Mouse (Mus musculus): ENCODE measurements around the gene Adamtsl4. TPM values are rescaled to one million over a fixed set of nuclear protein-coding genes. Genes with fewer than 3 reads are reported as not detected.

Adamtsl4 gene
- 7.9 and 8.1 TPM in 2 replicates for polyA plus RNA-seq (2012; rRNA removed)

DNA sequence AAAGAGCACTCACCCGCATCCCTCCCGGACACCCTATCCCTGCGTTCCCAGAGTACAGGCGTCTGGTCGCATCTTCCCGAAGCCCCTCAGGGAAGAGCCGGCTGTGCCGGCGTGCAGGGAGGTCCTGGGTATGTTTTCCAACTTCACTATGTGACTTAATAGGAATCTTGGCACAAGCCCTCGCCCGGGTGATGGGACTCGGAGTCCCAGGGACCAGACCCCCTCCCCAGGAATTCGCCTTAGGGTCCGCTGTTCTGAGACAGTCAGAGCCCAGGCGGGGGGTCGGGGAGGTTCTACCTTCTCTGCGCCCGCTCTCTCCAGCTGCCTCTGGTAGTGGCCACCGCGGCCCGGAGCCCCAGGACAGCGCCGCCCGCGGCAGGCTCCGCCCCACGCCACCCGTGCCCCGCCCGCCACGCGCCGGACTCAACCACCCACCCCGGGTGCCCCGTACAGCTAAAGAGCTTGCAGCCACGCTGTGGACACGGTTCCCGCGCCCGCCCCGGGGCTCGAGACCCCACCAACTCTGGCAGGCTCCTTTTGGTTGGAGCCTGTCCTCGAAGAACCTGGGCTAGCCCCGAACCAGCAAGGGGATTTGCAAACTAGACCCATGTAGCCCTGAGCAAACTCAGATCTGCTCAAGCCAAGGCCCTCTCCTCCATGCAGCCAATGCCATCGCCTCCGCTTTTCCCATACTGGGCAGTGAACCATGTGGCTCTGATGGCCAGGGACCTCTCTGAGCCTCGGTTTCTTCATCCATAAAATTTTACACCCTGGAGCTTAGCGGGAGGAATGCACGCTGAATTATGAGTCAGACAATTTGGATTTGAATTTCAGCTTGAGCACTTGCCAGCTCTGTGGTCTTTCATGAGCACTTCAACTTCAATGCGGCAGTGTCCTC, at the start of gene Adamtsl4:
Adamtsl4 (minus strand) TSS at position 394 of the 898 bp plus-strand sequence.
- peak in 1 of 2 experiments; percentile 72 for DNase-seq (ENCODE audit: low read depth in 1 of 2, low spot score in 2 of 2)
- Histone ChIP-seq H3K4me3 (ENCODE audit: extremely low read depth, insufficient read depth, insufficient read length) (peak within 1 kb of the TSS; percentile 53; the same call in 1 of the 2 replicates), H3K36me3 (ENCODE audit: control insufficient read depth, insufficient read depth, low read length) (no peaks in the 10 kb centered on the region), H3K27ac (ENCODE audit: insufficient read depth, low read length) (peak within 1 kb of the TSS; percentile 39; the same call in 1 of the 2 replicates), H3K27me3 (ENCODE audit: control insufficient read depth, insufficient read depth, low read length) (no peaks in the 10 kb centered on the region; the same call in 1 of the 2 replicates), H3K4me1 (ENCODE audit: control insufficient read depth, insufficient read depth, insufficient read length) (no peaks in the 10 kb centered on the region; the same call in 1 of the 2 replicates)
- TF ChIP-seq CTCF (IDR thresholded peaks at IDR 0.05; ENCODE audit: extremely low read depth, insufficient read depth, insufficient read length, insufficient replicate concordance) = no peak
- TF ChIP-seq POLR2A (IDR thresholded peaks at IDR 0.05; ENCODE audit: low read depth, low read length) = no peak
- WGBS = 16% methylated on average over 50 of the region's 50 CpGs

DNA sequence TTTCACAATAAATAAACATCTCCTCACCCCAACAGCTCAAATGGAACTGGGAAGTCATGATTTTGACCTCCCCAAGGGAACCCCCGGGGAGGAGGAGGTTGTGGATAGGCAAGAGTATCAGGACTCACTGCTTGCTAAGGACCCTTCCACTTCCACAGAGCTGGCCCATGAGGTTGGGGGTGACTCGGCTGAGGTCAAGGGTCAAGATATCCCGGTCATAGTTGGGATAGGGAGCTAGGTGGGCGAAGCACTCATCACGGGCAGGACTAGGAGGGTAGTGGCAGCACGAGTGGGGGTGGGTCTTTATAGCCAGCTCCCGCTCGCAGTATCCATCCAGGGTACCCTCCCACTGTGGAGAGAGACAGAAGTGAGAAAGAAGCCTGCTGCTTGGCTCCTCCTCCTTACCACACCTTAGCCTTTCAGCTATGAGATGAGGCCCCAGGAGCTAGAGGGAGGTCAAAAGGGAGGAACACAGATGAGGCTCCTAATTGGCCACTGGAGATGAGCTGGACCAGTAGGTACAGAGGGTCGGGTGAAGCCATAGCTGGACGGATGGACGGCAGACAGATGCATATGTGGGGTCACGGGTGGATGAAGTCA, 47.5 kb upstream of the Adamtsl4 start:
- TF ChIP-seq CTCF (IDR thresholded peaks at IDR 0.05; ENCODE audit: extremely low read depth, insufficient read depth, insufficient read length, insufficient replicate concordance) = no peak
- TF ChIP-seq POLR2A (IDR thresholded peaks at IDR 0.05; ENCODE audit: low read depth, low read length) = no peak
- Histone ChIP-seq H3K4me1 (ENCODE audit: control insufficient read depth, insufficient read depth, insufficient read length) (no peaks in the 10 kb centered on the region), H3K27ac (ENCODE audit: insufficient read depth, low read length) (no peak overlapping the region), H3K36me3 (ENCODE audit: control insufficient read depth, insufficient read depth, low read length) (peaks cover 9% of the 10 kb centered on the region), H3K4me3 (ENCODE audit: extremely low read depth, insufficient read depth, insufficient read length) (no peak overlapping the region), H3K27me3 (ENCODE audit: control insufficient read depth, insufficient read depth, low read length) (no peaks in the 10 kb centered on the region)
- 93% methylated on average over 12 of the region's 12 CpGs for WGBS
- DNase-seq (ENCODE audit: low read depth in 1 of 2, low spot score in 2 of 2) = no peak

DNA sequence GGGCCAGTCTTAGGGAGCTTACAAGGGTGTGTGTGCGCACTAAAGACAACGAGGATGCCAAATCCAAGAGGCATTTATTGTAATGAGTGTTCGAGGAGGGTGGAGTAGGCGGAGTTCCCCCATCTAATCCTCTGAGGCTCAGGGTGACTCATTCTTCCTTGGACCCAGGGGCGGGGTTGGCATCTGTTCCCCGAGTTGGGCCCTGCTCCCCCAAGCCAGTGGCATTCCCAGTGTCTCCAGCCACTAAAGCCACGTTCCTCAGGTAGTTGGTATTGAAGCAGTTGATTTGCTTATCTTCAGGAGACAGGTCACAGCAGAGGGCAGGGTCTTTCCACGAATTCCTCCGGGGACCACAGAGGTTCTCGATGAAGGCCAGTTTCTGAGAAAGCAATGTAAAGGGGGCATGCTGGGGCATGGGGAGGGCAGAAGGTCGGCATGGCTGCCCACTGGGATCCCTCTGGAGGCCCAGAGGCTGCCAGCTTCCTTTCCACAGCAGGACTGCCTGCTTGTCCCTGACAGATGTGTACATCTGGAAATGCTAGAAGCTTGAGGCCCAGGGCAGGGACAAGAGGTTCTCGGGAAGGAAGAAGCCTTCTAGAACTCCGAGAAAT, 46.5 kb upstream of the Adamtsl4 start:
- Histone ChIP-seq H3K4me1 (ENCODE audit: control insufficient read depth, insufficient read depth, insufficient read length) (no peaks in the 10 kb centered on the region), H3K4me3 (ENCODE audit: extremely low read depth, insufficient read depth, insufficient read length) (no peak overlapping the region), H3K27ac (ENCODE audit: insufficient read depth, low read length) (no peak overlapping the region), H3K36me3 (ENCODE audit: control insufficient read depth, insufficient read depth, low read length) (peaks cover 8% of the 10 kb centered on the region), H3K27me3 (ENCODE audit: control insufficient read depth, insufficient read depth, low read length) (no peaks in the 10 kb centered on the region)
- 81% methylated on average over 13 of the region's 13 CpGs for WGBS
- TF ChIP-seq POLR2A (IDR thresholded peaks at IDR 0.05; ENCODE audit: low read depth, low read length) = no peak
- TF ChIP-seq CTCF (IDR thresholded peaks at IDR 0.05; ENCODE audit: extremely low read depth, insufficient read depth, insufficient read length, insufficient replicate concordance) = no peak
- DNase-seq (ENCODE audit: low read depth in 1 of 2, low spot score in 2 of 2) = no peak

DNA sequence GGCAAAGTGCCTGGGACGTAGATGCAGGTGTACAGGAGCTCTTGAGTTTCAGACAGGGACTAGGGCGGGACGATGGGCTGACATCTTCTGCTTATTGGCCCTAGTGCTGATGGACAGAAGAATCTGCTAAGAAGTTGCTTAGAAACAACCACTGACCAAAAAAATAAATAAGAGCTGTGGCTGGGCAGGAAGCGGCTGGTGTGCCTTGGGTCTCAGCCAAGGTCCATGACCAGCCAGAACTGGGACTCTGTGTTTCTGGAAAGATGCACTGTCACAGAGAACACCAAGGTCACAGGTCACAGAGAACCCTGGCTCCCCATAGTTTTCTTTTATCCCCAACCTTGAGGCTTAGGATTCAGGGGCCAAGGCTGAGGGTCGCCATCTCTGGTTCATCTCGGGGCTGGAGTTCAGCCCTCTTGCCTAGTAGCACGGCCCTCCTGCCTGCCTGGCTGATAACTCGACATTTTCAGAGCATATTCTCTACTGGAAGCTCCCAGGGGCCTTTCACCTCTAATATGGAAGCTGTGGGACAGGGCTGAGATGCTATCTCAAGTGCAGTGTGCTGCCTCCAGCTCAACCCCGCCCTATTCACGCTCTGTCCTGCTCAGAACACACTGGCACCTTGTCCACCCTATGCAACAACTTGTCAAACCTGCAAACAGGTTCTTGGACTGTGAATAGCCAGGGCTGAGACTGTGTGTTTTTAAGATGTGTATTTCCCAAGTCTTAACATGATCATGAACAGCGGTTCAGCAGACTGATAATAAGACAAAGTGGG, 45.2 kb upstream of the Adamtsl4 start:
- TF ChIP-seq POLR2A (IDR thresholded peaks at IDR 0.05; ENCODE audit: low read depth, low read length) (no peak), CTCF (IDR thresholded peaks at IDR 0.05; ENCODE audit: extremely low read depth, insufficient read depth, insufficient read length, insufficient replicate concordance) (no peak)
- Histone ChIP-seq H3K4me1 (ENCODE audit: control insufficient read depth, insufficient read depth, insufficient read length) (no peaks in the 10 kb centered on the region), H3K36me3 (ENCODE audit: control insufficient read depth, insufficient read depth, low read length) (peaks cover 8% of the 10 kb centered on the region), H3K27ac (ENCODE audit: insufficient read depth, low read length) (no peak overlapping the region; the same call in 1 of the 2 replicates), H3K4me3 (ENCODE audit: extremely low read depth, insufficient read depth, insufficient read length) (no peak overlapping the region), H3K27me3 (ENCODE audit: control insufficient read depth, insufficient read depth, low read length) (no peaks in the 10 kb centered on the region)
- no peak for DNase-seq (ENCODE audit: low read depth in 1 of 2, low spot score in 2 of 2)
- WGBS = 70% methylated on average over 11 of the region's 11 CpGs

DNA sequence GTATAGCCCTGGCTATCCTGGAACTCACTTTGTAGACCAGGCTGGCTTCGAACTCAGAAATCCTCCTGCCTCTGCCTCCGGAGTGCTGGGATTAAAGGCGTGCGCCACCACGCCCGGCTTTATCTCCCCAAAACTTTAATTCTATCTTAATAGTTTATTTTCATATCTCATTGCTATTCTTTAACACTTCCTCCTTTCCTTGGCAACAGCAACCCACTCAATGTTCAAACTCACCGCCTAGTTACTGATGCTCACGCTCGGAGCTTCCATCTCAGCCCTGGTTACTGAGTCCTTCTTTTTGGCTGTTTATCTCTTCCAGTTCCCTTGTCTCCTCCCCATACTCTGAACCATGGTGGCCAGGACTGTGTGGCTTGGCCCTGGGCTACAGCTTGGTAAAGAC, 44.6 kb upstream of the Adamtsl4 start:
- no peak overlapping the region for H3K27ac ChIP-seq (ENCODE audit: insufficient read depth, low read length)
- H3K36me3 ChIP-seq (ENCODE audit: control insufficient read depth, insufficient read depth, low read length) = peaks cover 8% of the 10 kb centered on the region
- no peaks in the 10 kb centered on the region for H3K4me1 ChIP-seq (ENCODE audit: control insufficient read depth, insufficient read depth, insufficient read length)

DNA sequence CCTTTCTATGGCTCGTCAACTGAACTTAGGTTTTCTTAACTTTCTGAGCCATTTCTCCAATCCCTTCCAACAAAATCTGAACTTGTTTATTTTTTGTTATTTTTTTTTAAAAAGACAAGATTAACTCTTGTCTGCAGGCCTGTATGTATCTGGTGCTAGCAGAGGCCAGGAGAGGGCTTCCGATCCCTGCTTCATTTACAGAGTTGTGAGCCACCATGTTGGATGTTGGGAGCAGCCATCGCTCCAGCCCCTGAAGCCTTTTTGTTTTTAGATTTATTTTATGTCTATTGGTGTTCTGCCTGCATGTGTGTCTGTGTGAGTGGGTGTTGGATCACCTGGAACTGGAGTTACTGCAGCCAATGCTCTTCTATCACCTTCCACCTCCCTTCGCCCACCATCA, 44.1 kb upstream of the Adamtsl4 start:
- TF ChIP-seq CTCF (IDR thresholded peaks at IDR 0.05; ENCODE audit: extremely low read depth, insufficient read depth, insufficient read length, insufficient replicate concordance) = no peak
- no peak for TF ChIP-seq POLR2A (IDR thresholded peaks at IDR 0.05; ENCODE audit: low read depth, low read length)
- H3K4me3 ChIP-seq (ENCODE audit: extremely low read depth, insufficient read depth, insufficient read length) = no peak overlapping the region
- H3K27me3 ChIP-seq (ENCODE audit: control insufficient read depth, insufficient read depth, low read length) = no peaks in the 10 kb centered on the region
- H3K27ac ChIP-seq (ENCODE audit: insufficient read depth, low read length) = no peak overlapping the region
- no peak for DNase-seq (ENCODE audit: low read depth in 1 of 2, low spot score in 2 of 2)
- 95% methylated on average over 4 of the region's 4 CpGs for WGBS
- H3K4me1 ChIP-seq (ENCODE audit: control insufficient read depth, insufficient read depth, insufficient read length) = no peaks in the 10 kb centered on the region
- H3K36me3 ChIP-seq (ENCODE audit: control insufficient read depth, insufficient read depth, low read length) = peaks cover 8% of the 10 kb centered on the region

More for the DNA sequence above, 44.6 kb upstream of the Adamtsl4 start:
- no peak for TF ChIP-seq CTCF (IDR thresholded peaks at IDR 0.05; ENCODE audit: extremely low read depth, insufficient read depth, insufficient read length, insufficient replicate concordance)
- TF ChIP-seq POLR2A (IDR thresholded peaks at IDR 0.05; ENCODE audit: low read depth, low read length) = no peak
- WGBS = 86% methylated on average over 9 of the region's 9 CpGs
- no peak for DNase-seq (ENCODE audit: low read depth in 1 of 2, low spot score in 2 of 2)
- no peaks in the 10 kb centered on the region for H3K27me3 ChIP-seq (ENCODE audit: control insufficient read depth, insufficient read depth, low read length)
- H3K4me3 ChIP-seq (ENCODE audit: extremely low read depth, insufficient read depth, insufficient read length) = no peak overlapping the region

All from spleen, adult 2 months (tissue).